Mouse (Mus musculus) urinary bladder, adult 18-20 months (tissue): ENCODE results near the gene Ghrh.
"Not testable (repeated sequence)": the region's sequence is repeated elsewhere in the genome, so short reads cannot be mapped to it uniquely, and the experiment has no call there.

Source experiments
- DNase-seq, 2 experiments: peaks; one replicate each; pipeline ENCODE4 v3.0.0; 2022; ENCODE audit warnings: low spot score in 2 of 2, mixed read lengths in 2 of 2

Gene Ghrh

DNA sequence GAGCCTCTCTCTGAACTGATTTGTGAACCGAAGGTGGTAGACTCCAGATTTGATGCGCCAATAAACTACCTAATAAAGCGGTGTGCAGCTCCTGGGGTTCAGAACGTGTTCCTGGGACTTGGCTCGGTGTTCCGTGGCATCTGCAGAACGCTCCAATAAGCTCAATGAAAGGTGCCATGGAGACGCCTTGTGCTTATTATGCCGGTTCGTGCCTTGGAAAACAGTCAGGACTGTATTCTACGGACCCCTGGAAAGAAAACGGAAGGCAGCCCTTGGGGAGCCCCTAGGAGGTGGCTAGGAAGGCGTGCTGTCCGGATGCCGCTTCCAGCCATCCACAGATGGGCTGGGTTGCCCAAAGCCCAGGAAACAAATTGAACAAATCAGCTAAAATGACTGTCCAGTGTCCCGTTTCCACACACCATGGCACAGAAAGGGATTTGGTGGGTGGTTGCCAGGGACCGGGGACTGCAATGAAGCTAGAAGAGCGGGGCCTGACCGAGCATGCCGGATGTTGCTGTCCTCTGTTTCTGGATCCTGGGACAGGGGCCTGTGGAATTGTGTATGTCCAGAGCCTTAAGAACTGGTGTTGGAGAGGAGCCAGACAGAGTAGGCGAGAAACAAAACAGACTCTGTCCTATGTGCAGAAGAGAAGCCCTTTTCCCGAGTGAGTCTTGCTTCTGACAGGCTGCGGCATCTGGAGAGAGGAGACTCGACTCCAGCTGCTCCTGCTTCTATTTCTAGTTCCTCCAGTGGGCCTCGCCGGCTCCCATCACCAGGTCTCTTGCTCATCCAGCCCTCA is at the start of gene Ghrh:
Ghrh (minus strand) TSS at position 146 of the 799 bp plus-strand sequence.
- DNase-seq, result no peak

DNA sequence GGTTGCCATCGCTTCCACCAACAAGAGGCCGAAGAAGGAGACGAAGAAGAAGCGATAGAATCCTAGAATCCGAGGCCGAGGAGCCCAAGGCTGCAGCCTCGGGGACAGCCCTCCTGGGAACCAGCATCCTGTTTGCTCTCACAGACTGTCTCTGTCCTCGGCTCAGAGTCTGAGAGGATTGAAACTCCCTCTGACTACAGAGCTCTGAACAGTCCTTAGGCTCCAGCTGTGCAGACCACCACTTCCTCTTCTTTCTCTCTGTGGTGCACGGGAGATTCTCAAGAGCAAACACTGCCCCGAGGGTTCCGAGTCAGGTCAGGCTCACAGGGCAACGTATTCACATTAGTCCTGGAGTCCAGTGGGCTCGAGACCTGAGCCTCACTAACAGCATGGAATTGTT is 48.7 kb upstream of the Ghrh start:
- no peak for DNase-seq

DNA sequence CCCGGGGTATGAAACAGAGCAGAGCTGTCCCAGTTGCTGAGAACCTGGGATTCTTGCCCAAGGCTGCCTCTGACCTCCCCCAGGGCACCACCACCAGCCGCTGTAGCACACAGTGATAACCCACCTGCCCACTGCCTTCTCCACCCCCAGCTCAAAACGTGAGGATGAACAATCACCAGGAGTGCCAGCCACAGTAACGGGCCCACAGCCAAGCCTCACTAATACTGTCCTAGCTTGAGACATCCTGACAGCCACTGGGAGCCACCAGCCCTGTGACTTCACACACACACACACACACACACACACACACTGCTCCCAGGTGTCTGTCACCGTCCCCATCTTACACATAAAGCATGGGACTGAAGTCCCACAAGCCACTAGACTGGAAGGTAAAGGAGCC is 48.1 kb upstream of the Ghrh start:
- DNase-seq, result no peak

DNA sequence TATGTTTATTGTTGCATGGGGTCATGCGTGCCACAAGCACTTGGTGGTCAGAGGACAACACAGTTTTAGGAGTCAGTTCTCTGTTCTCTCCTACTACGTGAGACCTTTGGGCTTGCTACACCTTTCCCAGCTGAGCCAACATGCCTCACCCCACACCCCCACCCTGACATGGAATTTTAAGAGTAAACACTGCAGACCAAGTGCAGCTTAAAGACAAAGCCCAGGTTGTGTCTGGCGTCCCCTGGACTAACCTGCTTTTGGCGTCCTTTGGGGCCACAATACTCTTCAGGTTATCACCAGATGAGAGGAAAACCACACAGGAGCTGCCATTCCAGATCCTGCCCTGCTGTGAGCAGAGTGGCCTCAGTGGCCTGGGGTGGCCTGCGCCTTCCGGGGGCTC is 47.6 kb upstream of the Ghrh start:
- DNase-seq, result peak in 1 of 2 experiments; percentile 59

DNA sequence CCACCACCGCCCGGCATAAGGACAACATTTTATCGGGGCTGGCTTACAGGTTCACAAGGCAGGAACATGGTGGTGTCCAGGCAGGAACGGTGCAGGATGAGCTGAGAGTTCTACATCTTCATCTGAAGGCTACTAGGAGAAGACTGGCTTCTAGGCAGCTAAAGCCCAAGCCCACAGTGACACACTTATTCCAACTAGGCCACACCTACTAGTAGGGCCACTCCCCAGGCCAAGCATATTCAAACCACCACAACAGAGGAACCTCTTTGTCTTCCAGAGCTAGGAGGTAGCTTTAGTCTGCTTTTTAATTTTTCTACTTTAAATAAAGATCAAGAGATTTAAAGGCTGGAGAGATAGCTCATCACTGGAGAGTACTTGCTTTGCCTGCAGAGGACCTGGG is 46.2 kb upstream of the Ghrh start:
- no peak for DNase-seq

DNA sequence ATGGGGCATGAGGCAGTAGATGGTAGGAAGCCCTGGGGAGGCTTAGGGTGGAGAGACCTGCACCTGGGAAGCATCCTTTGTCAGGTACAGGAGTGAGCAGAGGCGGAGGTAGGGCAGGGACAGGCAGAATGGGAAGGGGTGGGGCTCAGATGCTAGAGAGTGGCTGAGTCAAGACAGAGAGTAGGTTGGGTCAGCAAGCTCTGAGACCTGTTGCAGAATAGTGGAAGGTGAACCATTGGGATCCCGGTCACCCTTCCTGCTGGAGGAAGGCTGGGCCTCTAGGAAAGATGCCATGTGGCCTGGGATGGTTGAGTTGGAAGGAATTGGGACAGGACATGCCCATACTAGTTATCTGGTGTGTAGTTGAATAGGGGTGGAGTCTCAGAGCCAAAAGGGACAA is 45.0 kb upstream of the Ghrh start:
- no peak for DNase-seq

DNA sequence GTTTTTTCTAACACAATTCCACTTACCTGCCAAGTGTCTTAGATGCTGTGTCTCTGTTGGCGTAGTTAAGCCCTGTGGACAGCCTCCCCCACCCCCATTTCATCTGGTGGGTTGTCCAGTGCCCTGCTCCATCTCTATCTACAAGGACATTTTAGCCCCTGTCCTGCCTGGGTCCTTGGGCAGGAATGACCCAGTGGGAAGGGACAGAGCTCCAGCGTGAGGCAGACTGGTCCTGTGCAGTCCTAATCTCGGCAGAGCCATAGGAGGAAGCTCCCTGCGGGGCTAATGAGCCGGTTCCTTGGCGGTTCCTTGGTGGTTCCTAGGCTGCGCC is 42.2 kb upstream of the Ghrh start:
- no peak for DNase-seq

DNA sequence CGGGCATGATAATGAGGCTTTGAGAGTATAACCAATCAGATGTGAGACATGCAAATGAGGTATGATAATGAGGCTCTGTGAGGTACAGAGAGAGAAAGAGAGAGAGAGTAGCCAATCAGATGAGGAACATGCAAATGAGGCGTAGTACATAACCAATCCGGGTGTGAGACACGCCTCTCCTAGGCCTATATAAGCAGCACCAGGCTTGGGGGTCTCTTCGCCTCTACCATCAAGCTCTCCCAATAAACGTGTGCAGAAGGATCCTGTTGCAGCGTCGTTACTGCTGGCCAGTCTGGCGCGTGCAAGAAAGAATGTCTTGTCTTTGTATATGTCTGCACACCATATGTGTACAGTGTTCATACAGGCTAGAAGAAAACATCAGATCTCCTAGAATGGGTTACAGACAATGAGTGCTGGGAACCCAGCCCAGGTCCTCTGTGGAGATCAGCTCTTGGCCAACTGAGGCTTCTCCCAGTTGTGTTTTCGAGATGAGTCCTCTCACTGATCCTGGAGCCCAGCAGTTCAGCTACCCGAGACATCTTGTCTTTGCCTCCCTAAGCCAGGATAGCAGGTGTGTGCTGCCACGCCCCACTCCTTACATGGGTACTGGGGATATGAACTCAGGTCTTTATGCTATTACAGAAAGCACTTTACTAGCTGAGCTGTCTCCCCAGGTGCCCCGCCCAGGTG is 41.7 kb upstream of the Ghrh start:
- DNase-seq, result not testable (repeated sequence)

DNA sequence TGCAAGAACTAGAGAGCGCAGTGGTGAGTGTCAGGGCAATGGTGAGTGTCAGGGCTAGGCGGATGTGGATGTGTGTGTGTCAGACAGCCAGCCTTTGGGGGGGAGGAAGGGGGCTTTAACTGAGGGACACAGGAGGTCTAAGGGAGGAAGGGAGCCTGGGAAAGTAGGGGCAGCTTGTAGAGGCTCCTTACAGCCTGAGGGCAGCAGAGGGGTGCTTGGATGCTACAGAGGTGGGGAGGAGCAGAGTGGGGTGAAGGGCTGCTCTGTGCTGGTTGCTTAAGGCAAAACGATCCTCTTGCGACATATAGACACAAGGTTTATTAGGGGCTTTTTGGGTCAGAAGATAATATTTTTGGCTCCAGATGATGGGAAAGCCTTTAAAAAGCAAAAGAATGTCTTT is 37.5 kb upstream of the Ghrh start:
- DNase-seq, result no peak

DNA sequence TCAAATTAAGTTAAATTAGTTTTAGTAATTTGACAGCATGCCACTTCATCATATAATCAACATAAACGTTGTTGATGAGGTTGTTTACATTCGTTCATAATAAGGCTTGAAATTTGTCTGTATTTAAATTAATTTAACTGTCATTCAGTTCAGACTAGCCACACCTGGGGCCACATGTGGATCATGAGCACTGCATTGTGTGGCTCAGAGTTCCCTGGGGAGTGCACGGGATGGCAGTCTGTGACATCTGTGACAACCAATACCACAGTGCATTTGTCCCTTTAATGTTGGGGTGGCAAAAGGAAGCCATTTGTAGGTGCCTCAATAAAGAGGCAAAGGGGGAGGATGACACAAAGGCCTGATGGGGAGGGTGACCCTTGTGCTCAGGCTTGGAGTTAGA is 29.7 kb upstream of the Ghrh start:
- no peak for DNase-seq

DNA sequence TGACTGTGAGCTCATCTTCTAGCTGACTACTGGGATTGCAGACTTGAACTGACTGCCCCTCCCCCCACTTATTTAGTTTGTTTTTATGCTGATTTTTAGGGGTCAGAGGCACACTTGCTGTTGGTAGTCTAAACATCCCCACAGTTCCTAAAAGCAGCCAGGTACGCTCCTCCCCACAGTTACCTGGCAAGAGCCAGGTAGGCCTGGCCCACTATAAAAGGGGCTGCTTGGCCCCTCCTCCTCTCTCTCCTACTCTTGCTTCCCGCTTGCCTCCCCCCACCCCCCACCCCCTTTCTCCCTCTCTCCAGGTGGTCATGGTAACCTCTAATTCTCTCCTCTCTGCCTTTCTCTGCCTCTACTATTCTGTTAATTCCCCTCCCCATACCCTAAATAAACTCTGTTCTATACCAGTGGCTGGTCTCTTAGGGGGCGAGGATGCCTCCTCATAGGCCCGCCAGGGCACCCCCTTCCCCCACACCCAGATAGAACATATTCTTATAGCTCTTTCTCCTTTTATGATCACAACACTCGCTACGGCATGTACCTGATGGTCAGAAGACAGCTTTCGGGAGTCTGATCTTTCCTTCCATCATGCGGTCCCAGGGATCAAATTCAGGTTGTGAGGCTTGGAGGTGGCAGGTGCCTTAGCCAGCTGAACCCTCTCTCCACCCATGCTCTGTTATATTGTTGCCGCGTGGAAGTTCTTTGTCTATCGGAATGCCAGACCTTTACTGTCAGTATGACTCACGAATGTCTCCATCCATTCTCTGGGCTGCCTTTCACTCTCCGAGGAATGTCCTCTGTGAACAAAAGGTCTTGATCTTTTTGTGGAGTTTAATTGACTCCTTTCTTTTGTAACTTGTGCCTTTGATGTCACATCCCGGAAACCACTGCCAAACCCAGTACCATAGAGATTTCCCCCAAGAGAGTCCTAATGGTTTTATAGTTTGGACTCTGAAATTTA is 28.8 kb upstream of the Ghrh start:
- no peak for DNase-seq

DNA sequence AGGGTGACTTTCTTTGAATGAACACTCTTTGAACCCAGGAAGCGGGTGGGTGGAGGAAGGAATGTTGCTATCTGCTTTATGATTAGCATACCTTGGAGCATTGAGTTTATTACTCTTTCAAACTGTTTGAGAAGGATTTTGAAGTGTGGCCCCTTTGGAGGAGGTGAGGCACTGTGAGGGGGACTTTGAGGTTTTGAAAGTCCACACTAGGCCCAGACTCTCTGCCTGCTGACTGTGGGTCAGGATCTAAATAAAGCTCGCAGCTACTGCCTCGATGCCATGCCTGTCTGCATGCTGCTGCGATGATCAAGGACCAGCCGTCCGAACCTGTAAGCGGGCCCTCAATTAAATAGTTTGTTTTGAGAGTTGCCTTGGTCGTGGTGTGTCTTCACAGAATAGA is 27.7 kb upstream of the Ghrh start:
- DNase-seq, result no peak

DNA sequence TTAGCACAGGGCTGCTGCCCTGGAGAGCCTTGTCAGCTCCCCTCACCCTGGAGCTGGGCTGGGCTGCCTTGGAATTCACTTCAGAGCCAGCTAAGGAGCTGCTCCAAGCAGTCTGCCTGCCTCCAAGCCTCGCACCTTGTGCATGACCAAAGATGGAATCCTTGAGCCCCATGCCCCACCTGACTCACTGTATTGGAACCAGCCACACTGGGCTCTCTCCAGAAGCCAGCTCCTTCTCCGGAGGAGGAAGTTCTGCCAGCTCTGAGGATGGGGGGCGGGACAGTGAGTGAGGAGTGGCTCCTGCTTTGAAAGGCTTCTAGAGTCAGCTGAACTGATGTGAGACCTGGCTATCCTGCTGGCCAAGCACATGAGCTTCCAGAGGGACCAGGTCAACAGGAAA is 26.4 kb upstream of the Ghrh start:
- peak in 1 of 2 experiments; percentile 33 for DNase-seq

DNA sequence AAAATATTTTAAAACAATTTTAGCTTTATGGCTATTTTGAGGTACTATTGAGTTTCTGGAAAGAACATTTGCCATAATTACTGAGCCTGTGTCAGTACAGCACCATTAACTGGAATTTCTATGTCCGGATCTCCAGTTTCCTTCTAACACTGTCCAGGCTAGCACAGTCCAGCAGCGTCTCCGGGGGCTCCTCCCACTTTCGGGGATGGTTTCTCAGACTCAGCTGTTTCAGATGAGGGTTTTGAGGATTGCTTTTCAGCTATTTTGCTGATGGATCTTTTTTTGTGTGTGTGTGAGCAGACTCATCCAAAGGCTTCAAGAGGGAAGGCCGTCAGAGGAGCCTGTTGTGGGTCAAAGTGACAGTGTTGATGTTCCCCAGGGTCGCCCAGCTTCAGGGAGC is 24.4 kb upstream of the Ghrh start:
- DNase-seq, result no peak

DNA sequence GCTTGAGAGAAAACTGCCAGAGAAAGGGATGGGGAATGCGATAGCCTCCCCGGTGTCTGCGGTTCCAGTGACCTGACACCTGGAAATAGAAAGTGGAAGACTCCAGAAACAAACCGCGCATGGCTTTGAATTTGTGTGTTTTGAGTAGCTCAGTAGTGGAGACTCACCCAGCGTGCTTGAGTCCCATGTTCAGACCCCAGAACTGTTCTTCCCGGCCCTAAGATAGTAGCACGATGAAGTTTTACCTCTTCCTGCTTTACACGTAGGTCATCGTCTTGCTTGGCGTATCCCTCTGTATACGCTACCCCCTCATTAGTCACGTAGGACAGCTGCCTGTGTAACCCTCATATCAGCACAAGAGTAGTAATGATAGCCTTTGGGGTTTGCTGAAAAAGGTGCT is 20.7 kb upstream of the Ghrh start:
- no peak for DNase-seq

DNA sequence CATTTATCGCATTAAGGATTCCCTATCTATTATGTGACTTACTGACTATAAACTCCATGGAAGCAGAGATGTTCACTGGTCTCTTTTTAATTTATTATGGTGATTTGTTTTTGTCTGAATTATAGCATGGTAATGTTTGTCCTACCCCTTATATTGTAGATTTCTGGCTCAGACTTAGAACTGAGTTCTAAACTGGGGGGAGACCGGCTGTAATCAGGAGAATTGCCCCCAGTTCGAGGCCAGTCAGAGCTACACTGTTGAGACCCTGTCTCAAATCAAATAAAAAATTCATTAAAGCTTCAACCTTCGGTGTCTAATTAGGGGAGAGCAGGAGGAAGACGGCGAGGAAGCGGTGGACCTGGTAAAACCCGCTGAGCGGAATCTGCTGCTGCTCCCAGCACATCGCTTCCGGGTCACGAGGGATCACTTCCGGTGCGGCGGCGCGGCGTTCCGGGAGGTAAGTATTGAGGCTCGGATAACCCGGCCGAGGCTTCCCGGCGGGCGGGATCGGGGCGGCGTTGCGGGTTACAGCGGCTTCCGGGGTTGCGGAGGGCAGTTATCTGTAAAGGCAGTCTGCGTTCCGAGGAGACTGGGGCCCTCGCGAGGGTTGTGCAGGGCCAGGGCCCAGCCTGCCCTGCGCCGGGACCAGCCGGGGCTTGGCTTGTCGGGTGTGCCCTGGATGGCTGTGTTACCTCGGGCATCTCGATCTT is 20.0 kb upstream of the Ghrh start, which contains the start of gene Manbal:
Manbal (plus strand) TSS at position 411 of the 710 bp plus-strand sequence.
- DNase-seq, result peak; percentile 90 to 95

DNA sequence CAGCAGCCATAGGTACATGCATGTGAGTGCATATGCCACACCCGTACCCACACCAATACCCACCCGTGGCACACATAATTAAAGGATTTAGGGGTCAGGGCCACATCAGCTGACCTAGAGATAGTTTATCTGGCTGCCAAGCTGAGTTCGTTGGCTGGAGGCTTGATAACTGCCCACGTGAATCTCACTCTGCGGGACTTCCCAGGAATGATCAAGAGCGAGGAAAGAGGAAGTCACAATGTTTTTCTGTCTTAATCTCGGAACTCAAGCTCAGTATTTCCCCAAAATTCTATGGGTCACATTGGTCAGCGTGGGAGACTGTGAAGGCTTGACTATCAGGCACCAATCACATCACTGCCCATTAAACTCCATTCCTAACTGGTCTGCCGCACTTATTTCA is 19.5 kb upstream of the Ghrh start:
- DNase-seq, result no peak

DNA sequence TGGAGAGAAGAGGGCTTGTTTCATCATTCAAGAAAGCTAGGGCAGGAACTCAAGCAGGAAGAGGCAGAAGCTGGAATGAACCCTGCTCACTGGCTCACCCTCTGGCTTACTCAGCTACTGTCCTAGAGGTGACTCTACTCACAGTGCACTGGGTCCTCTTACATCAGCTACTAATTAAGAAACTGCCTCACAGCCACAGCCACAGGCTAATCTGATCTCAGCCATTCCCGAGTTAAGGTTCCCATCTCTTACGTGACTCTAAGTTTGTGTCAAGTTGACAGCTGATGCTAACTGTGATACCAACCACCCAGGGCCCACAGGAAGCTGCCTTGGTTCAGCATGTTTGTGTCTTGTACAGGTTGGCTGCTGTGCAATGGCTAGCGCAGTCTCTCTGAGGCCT is 15.7 kb upstream of the Ghrh start:
- no peak for DNase-seq

DNA sequence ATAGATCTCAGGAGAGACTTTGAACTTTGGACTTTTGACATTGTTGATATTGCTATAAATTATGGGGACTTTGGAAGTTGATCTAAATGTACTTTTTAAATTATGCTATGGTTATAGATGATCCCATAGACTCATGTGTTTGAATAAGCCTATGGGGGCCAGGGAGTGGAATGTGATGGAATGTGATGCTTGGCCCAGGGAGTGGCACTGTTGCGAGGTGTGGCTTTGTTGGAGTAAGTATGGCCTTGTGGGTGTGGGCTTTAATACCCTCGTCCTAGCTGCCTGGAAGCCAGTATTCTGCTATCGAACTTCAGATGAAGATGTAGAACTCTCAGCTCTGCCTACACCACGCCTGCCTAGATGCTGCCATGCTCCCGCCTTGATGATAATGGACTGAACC is 12.7 kb upstream of the Ghrh start:
- DNase-seq, result no peak

DNA sequence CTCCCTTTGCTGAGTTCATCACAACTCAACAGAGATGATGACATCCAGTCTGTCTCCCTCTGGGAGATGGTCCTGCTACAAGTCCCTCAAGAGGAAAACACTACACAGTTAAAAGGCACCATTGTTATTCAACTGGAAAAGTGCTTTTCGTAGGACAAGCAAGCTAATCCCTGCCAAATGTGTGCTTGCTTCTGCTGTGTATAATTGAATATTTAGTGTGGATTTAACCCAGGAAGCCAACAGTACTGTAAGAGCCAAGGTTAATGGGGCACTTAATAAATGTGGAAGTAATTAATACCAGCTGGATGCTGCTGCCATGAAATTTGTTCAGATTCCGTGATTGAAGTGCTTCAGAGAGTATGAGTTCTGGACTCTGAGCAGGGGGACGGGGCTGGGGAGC is 6.8 kb upstream of the Ghrh start:
- no peak for DNase-seq

DNA sequence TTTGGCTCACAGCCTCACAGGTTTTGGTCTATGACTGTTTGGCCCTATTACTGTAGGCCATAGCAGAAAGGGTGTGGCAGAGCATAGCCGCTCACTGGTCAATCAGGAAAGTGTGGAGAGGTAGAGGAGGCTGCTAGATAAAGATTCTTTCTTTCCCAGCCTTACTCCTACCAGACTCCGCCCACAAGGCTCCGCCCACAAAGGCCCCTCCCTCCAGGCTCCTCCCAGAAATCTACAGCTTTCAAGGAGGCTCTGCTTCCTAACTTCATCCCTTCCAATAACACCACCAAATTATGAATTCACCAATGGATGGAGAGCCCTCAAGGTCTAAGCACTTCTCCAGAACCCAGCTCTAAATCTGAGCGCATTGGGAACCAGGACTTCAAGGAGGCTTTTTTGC is 5.9 kb upstream of the Ghrh start:
- no peak for DNase-seq
